Mouse (Mus musculus) embryonic facial prominence, embryonic 13.5 days (tissue): ENCODE measurements at regions not wholly inside any gene's neighbourhood (a gene's known extent, or its start where the extent isn't known, plus 50 kb on each side); places are given as distances from the start of the nearest gene placed in this dataset.

Source experiments
- ATAC-seq: fragments of 200-750 bp; cut with Nextera tagmentation; 2 replicates; pipeline ENCODE4 v1.8.0; 2017; ENCODE audit warnings: low read depth; ENCODE audit not compliant: insufficient number of reproducible peaks, insufficient read depth, low FRiP score, low TSS enrichment
- H3K27ac ChIP-seq: fragments of 300-500 bp; sonication (generic); 2 replicates; pipeline ENCODE4 v1.5.1; 2015; ENCODE audit warnings: moderate library complexity, mild to moderate bottlenecking, inconsistent platforms
- H3K27me3 ChIP-seq: fragments of 300-500 bp; sonication (generic); 2 replicates; pipeline ENCODE4 v1.6.1; 2015; ENCODE audit warnings: mild to moderate bottlenecking, inconsistent platforms
- H3K36me3 ChIP-seq: fragments of 300-500 bp; sonication (generic); 2 replicates; pipeline ENCODE4 v1.6.1; 2015; ENCODE audit warnings: mild to moderate bottlenecking, inconsistent platforms
- H3K4me1 ChIP-seq: fragments of 300-500 bp; sonication (generic); 2 replicates; pipeline ENCODE4 v1.6.1; 2015; ENCODE audit warnings: inconsistent platforms
- H3K4me2 ChIP-seq: fragments of 300-500 bp; sonication (generic); 2 replicates; pipeline ENCODE4 v1.6.1; 2015; ENCODE audit warnings: moderate library complexity, mild to moderate bottlenecking, inconsistent platforms
- H3K4me3 ChIP-seq: fragments of 300-500 bp; sonication (generic); 2 replicates; pipeline ENCODE4 v1.5.1; 2015; ENCODE audit warnings: mild to moderate bottlenecking, inconsistent platforms
- H3K9ac ChIP-seq: fragments of 300-500 bp; sonication (generic); 2 replicates; pipeline ENCODE4 v1.6.1; 2015; ENCODE audit warnings: mild to moderate bottlenecking, inconsistent platforms
- H3K9me3 ChIP-seq: fragments of 300-500 bp; sonication (generic); 2 replicates; pipeline ENCODE4 v1.6.1; 2016; ENCODE audit warnings: inconsistent platforms
- WGBS: fragments of 180-500 bp; shearing (Covaris S2); methylation state at CpG from one replicate; pipeline ENCODE4 v1.1.7; 2015; ENCODE audit warnings: mixed read lengths; 5-methylcytosine and 5-hydroxymethylcytosine counted together

DNA sequence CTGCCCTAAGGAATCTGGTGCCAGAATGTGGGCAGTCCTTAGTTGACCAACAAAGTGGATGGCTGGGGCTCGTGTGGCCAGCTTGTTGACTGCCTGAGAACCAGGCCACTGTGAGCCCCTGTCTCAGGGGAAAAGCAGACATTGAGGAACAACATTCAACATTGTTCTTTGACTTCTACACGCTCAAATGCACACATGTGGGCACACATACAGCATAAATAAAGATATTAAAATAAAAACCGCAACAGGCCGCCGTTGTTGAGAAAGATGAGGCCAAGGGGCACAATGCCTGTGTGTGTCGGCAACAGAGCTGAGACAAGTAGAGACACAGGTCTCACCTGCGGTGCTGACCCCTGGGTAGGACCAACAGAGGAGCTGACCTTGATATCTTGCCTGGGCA is 105.8 kb downstream of the Nxnl2 start:
- peaks cover 61% of the 10 kb centered on the region for H3K4me1 ChIP-seq
- H3K4me2 ChIP-seq, result no peak overlapping the region
- no peak overlapping the region for H3K4me3 ChIP-seq
- no peak overlapping the region for H3K9ac ChIP-seq
- H3K36me3 ChIP-seq, result no peaks in the 10 kb centered on the region
- peaks cover 5% of the 10 kb centered on the region for H3K9me3 ChIP-seq
- H3K27me3 ChIP-seq, result no peaks in the 10 kb centered on the region
- no peak overlapping the region for H3K27ac ChIP-seq
- ATAC-seq, result no peak
- WGBS, result 80% methylated on average over 7 of the region's 7 CpGs

DNA sequence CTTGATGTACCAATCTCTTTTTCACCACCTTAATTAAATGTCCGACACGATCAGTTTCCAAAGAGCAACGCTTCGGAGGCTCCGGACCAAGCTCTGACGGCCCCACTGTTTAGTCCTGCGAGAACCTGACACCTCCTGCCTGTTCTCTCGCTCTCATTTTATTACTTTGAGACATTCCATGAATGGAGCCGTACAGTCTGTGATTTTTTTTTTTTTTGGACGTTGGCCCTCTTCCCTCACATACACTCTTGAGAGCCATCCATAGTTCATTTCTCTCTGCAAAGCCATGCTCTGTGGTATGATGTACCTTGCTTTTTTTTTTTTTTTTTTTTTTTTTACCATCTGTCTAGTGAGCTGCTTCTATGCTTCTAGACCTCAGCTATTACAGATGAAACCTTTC is 106.7 kb downstream of the Nxnl2 start:
- no peak for ATAC-seq
- Histone ChIP-seq H3K4me1 (peaks cover 64% of the 10 kb centered on the region), H3K4me2 (no peak overlapping the region)

DNA sequence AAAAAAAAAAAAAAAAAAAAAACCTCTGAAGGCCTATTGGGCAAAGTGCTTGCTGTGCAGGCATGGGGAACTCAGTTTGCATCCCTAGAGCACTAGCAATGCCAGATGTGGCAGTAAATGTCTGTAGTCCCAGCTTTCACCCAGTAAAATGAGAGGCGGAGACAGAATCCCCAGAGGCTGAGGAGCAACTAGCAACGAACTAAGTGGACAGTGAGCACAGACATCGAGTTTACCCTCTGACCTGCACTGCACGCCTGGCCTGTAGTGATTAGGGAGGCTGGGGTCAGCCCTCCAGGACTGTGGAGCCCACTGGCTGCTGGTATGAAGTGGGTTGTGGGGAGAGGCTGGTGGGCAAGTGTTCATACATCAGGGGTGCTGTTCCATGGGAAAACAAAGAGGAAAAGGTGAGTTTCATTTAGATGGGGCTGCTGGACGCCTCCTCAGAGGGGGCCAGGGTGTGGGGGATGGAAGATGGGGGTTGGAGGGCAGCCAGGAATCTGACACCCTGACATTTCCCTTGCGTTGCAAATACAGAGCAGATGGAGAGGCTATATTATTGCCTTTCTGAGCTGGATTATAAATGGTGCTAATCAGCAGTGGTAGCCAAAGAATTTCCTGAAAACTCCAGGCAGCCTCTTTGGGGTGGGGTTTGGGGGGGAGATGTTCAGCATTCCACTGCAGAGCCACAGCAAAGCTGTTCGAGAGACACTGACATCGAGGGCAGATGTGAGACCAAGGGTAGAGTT is 109.0 kb downstream of the Nxnl2 start:
- 4% methylated on average over 8 of the region's 8 CpGs for WGBS
- no peak overlapping the region for H3K4me3 ChIP-seq
- no peaks in the 10 kb centered on the region for H3K36me3 ChIP-seq
- H3K27ac ChIP-seq, result peak overlapping the region; percentile 97
- H3K27me3 ChIP-seq, result no peaks in the 10 kb centered on the region
- H3K9me3 ChIP-seq, result no peaks in the 10 kb centered on the region
- peak overlapping the region; percentile 36 for H3K4me2 ChIP-seq
- H3K4me1 ChIP-seq, result peaks cover 61% of the 10 kb centered on the region
- ATAC-seq, result peak; percentile 73
- H3K9ac ChIP-seq, result 0 out of 2 replicates have a peak overlapping the region, but pooled peaks have one; percentile 16

More for the DNA sequence above, 106.7 kb downstream of the Nxnl2 start:
- Histone ChIP-seq H3K27ac (peak overlapping the region; percentile 97; the same call in 1 of the 2 replicates), H3K27me3 (no peaks in the 10 kb centered on the region), H3K4me3 (no peak overlapping the region), H3K9ac (no peak overlapping the region), H3K36me3 (no peaks in the 10 kb centered on the region), H3K9me3 (no peaks in the 10 kb centered on the region; the same call in 1 of the 2 replicates)
- WGBS, result 53% methylated on average over 10 of the region's 10 CpGs

GRCm38 (mm10) chr13:51280388-51280753 is 109.5 kb downstream of the Nxnl2 start:
- Histone ChIP-seq H3K9ac (no peak overlapping the region), H3K27me3 (no peaks in the 10 kb centered on the region), H3K27ac (peak overlapping the region; percentile 97), H3K36me3 (no peaks in the 10 kb centered on the region), H3K4me1 (peaks cover 55% of the 10 kb centered on the region), H3K4me3 (no peak overlapping the region), H3K4me2 (peak overlapping the region; percentile 36), H3K9me3 (no peaks in the 10 kb centered on the region)
- peak; percentile 34 for ATAC-seq
- WGBS, result 19% methylated on average over 8 of the region's 8 CpGs

- no peaks in the 10 kb centered on the region for H3K27me3 ChIP-seq
- ATAC-seq, result no peak
- H3K4me2 ChIP-seq, result no peak overlapping the region
- H3K4me1 ChIP-seq, result peaks cover 19% of the 10 kb centered on the region
- H3K27ac ChIP-seq, result no peak overlapping the region
- no peaks in the 10 kb centered on the region for H3K36me3 ChIP-seq
- H3K9me3 ChIP-seq, result no peaks in the 10 kb centered on the region
- no peak overlapping the region for H3K9ac ChIP-seq
- H3K4me3 ChIP-seq, result no peak overlapping the region
Measured at GRCm38 (mm10) chr13:51284679-51285078, 113.9 kb downstream of the Nxnl2 start.

- H3K27ac ChIP-seq, result no peak overlapping the region
- H3K9ac ChIP-seq, result no peak overlapping the region
- H3K4me2 ChIP-seq, result no peak overlapping the region
- H3K4me1 ChIP-seq, result peaks cover 6% of the 10 kb centered on the region; the same call in 1 of the 2 replicates
- ATAC-seq, result no peak
- H3K27me3 ChIP-seq, result no peaks in the 10 kb centered on the region
- no peaks in the 10 kb centered on the region for H3K9me3 ChIP-seq
- 65% methylated on average over 4 of the region's 4 CpGs for WGBS
- H3K36me3 ChIP-seq, result no peaks in the 10 kb centered on the region
- no peak overlapping the region for H3K4me3 ChIP-seq
Measured at GRCm38 (mm10) chr13:51289442-51289841, 118.6 kb downstream of the Nxnl2 start.

DNA sequence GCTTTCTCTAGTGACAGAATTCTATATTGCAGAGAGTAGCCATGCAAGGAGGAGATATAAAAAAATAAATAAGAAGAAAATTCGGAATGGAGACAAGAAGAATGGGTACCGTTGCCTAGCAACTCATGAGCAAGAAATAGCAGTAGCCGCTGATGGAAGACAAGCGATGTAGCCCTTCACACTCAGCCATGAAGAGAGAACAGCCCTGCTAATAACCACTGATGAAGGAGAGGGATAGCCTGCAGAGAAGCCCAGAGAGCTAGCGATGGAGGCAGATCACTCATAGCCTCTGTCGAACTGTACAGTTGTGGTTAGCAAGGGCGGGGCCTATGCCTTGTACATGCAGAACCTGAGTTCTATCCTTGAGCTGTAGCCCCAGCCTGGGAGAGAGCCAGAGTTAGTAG is 118.4 kb upstream of the S1pr3 start:
- H3K27ac ChIP-seq, result no peak overlapping the region
- no peak for ATAC-seq
- 83% methylated on average over 7 of the region's 7 CpGs for WGBS

GRCm38 (mm10) chr13:51290926-51291325 is 117.5 kb upstream of the S1pr3 start:
- Histone ChIP-seq H3K9ac (no peak overlapping the region), H3K4me3 (no peak overlapping the region), H3K4me2 (no peak overlapping the region), H3K9me3 (no peaks in the 10 kb centered on the region), H3K4me1 (peaks cover 13% of the 10 kb centered on the region), H3K27ac (no peak overlapping the region), H3K27me3 (no peaks in the 10 kb centered on the region), H3K36me3 (no peaks in the 10 kb centered on the region)
- ATAC-seq, result no peak
- WGBS, result 83% methylated on average over 6 of the region's 6 CpGs

More for the DNA sequence above, 118.4 kb upstream of the S1pr3 start:
- Histone ChIP-seq H3K36me3 (no peaks in the 10 kb centered on the region), H3K4me2 (no peak overlapping the region), H3K9ac (no peak overlapping the region), H3K27me3 (no peaks in the 10 kb centered on the region), H3K4me3 (no peak overlapping the region), H3K4me1 (peaks cover 9% of the 10 kb centered on the region), H3K9me3 (no peaks in the 10 kb centered on the region)

GRCm38 (mm10) chr13:51293047-51293446 is 115.4 kb upstream of the S1pr3 start:
- peak overlapping the region; percentile 11; the same call in 1 of the 2 replicates for H3K27ac ChIP-seq
- no peaks in the 10 kb centered on the region for H3K36me3 ChIP-seq
- no peak for ATAC-seq
- 64% methylated on average over 4 of the region's 4 CpGs for WGBS
- H3K9ac ChIP-seq, result no peak overlapping the region
- H3K4me3 ChIP-seq, result no peak overlapping the region
- H3K27me3 ChIP-seq, result no peaks in the 10 kb centered on the region
- no peak overlapping the region for H3K4me2 ChIP-seq
- no peaks in the 10 kb centered on the region for H3K9me3 ChIP-seq
- H3K4me1 ChIP-seq, result peaks cover 25% of the 10 kb centered on the region

- Histone ChIP-seq H3K4me1 (peaks cover 25% of the 10 kb centered on the region), H3K9me3 (no peaks in the 10 kb centered on the region), H3K27ac (peak overlapping the region; percentile 75), H3K9ac (no peak overlapping the region), H3K4me2 (no peak overlapping the region), H3K27me3 (no peaks in the 10 kb centered on the region), H3K4me3 (no peak overlapping the region), H3K36me3 (no peaks in the 10 kb centered on the region)
- WGBS, result 48% methylated on average over 3 of the region's 3 CpGs
- ATAC-seq, result no peak
Measured at GRCm38 (mm10) chr13:51295872-51296271, 112.6 kb upstream of the S1pr3 start.

GRCm38 (mm10) chr13:51297231-51297880 is 111.1 kb upstream of the S1pr3 start:
- no peaks in the 10 kb centered on the region for H3K27me3 ChIP-seq
- H3K4me2 ChIP-seq, result no peak overlapping the region
- H3K4me1 ChIP-seq, result peaks cover 25% of the 10 kb centered on the region
- H3K9me3 ChIP-seq, result no peaks in the 10 kb centered on the region
- 94% methylated on average over 13 of the region's 13 CpGs for WGBS
- H3K4me3 ChIP-seq, result no peak overlapping the region
- H3K27ac ChIP-seq, result peak overlapping the region; percentile 75
- H3K9ac ChIP-seq, result no peak overlapping the region
- no peak for ATAC-seq
- H3K36me3 ChIP-seq, result no peaks in the 10 kb centered on the region
